Mouse (Mus musculus): ENCODE data around the gene Got1. TPM values are rescaled to one million over a fixed set of nuclear protein-coding genes. Genes with fewer than 3 reads are reported as not detected.

Got1 gene
- total and polyA plus RNA-seq, 3 experiments: 131 to 228 (median 176) TPM

GRCm38 (mm10) chr19:43521362-43521761 is 3.0 kb downstream of the Got1 start:
- H3K9me3 ChIP-seq (replicated peaks; ENCODE audit: low read length): no peaks in the 10 kb centered on the region
- peak; percentile 20; the same call in 1 of the 2 replicates for TF ChIP-seq MAX (IDR thresholded peaks at IDR 0.05; ENCODE audit: low read length)
- no peak for TF ChIP-seq ZC3H11A (IDR thresholded peaks at IDR 0.05; ENCODE audit: low read depth, low read length)
- peak; percentile 85 for TF ChIP-seq ZNF384 (IDR thresholded peaks at IDR 0.05; ENCODE audit: low read depth, low read length)
- TF ChIP-seq SIN3A (IDR thresholded peaks at IDR 0.05; ENCODE audit: low read length): peak; percentile 11; the same call in 1 of the 2 replicates
- TF ChIP-seq RAD21 (IDR thresholded peaks at IDR 0.05; ENCODE audit: low read depth, low read length): no peak
- peak; percentile 60 for TF ChIP-seq BHLHE40 (IDR thresholded peaks at IDR 0.05; ENCODE audit: low read depth, low read length)
- DNase-seq (ENCODE audit: extremely low read depth): no peak
- H3K4me2 ChIP-seq (ENCODE audit: insufficient read depth, low read depth, poor library complexity, severe bottlenecking): peak overlapping the region; percentile 95
- H3K36me3 ChIP-seq (replicated peaks in 1 of 2; ENCODE audit: control insufficient read depth in 1 of 2, insufficient read depth in 1 of 2, low read length in 1 of 2): peaks cover 9 to 40% of the 10 kb centered on the region in 2 experiments
- H3K4me3 ChIP-seq (replicated peaks in 1 of 3; ENCODE audit: low read depth in 2 of 3, low read length in 2 of 3, poor library complexity in 1 of 3): peak overlapping the region; percentile 52 to 79 (median 54)
- peaks cover 76% of the 10 kb centered on the region for H3K79me2 ChIP-seq (replicated peaks; ENCODE audit: control insufficient read depth, extremely low read depth, insufficient read depth, poor library complexity, severe bottlenecking)
- peaks cover 17 to 42% of the 10 kb centered on the region in 2 experiments for H3K4me1 ChIP-seq (ENCODE audit: control insufficient read depth in 1 of 2, insufficient read depth in 2 of 2)
- no peaks in the 10 kb centered on the region for H3K27me3 ChIP-seq (replicated peaks)
- dilution Hi-C loops (cut with MboI; ENCODE audit: extremely low pct_ligation_motif_present, extremely low pct_unique_long_range_greater_than_20kb, low sequenced_read_pairs): no loop called here
- peak overlapping the region; percentile 82 for H3K9ac ChIP-seq (ENCODE audit: insufficient read depth, low read depth)
- 0 out of 2 replicates have a peak overlapping the region, but pooled peaks have one; percentile 42 for H3K27ac ChIP-seq (ENCODE audit: insufficient read depth, low read depth)
- in situ Hi-C loops (cut with MboI; ENCODE audit: low pct_ligation_motif_present, low pct_unique_long_range_greater_than_20kb, low sequenced_read_pairs): loop anchor here (10.0 to 25.0 kb wide), 2 partner anchors 103 to 241 kb away; partner anchors contain the start of genes Cox15 and Cutc

GRCm38 (mm10) chr19:43520402-43520801 is 4.0 kb downstream of the Got1 start:
- H3K4me1 ChIP-seq (ENCODE audit: control insufficient read depth in 1 of 2, insufficient read depth in 2 of 2): peaks cover 23 to 48% of the 10 kb centered on the region in 2 experiments
- dilution Hi-C loops (cut with MboI; ENCODE audit: extremely low pct_ligation_motif_present, extremely low pct_unique_long_range_greater_than_20kb, low sequenced_read_pairs): no loop called here
- peak; percentile 72 for DNase-seq (ENCODE audit: extremely low read depth)
- H3K36me3 ChIP-seq (replicated peaks in 1 of 2; ENCODE audit: control insufficient read depth in 1 of 2, insufficient read depth in 1 of 2, low read length in 1 of 2): peaks cover 19 to 50% of the 10 kb centered on the region in 2 experiments
- in situ Hi-C loops (cut with MboI; ENCODE audit: low pct_ligation_motif_present, low pct_unique_long_range_greater_than_20kb, low sequenced_read_pairs): loop anchor here (10.0 to 25.0 kb wide), 2 partner anchors 104 to 242 kb away; partner anchors contain the start of genes Cox15 and Cutc
- peak overlapping the region; percentile 95 for H3K4me2 ChIP-seq (ENCODE audit: insufficient read depth, low read depth, poor library complexity, severe bottlenecking)
- peaks cover 85% of the 10 kb centered on the region for H3K79me2 ChIP-seq (replicated peaks; ENCODE audit: control insufficient read depth, extremely low read depth, insufficient read depth, poor library complexity, severe bottlenecking)
- peak overlapping the region; percentile 52 to 79 (median 54) for H3K4me3 ChIP-seq (replicated peaks in 1 of 3; ENCODE audit: low read depth in 2 of 3, low read length in 2 of 3, poor library complexity in 1 of 3)
- H3K27ac ChIP-seq (ENCODE audit: insufficient read depth, low read depth): peak overlapping the region; percentile 61
- H3K27me3 ChIP-seq (replicated peaks): no peaks in the 10 kb centered on the region
- H3K9me3 ChIP-seq (replicated peaks; ENCODE audit: low read length): no peaks in the 10 kb centered on the region
- peak overlapping the region; percentile 82 for H3K9ac ChIP-seq (ENCODE audit: insufficient read depth, low read depth)
- TF ChIP-seq SMC3 (IDR thresholded peaks at IDR 0.05; ENCODE audit: low read depth, low read length) (no peak), MAX (IDR thresholded peaks at IDR 0.05; ENCODE audit: low read length) (no peak), JUND (conservative IDR thresholded peaks at IDR 0.05; ENCODE audit: low read depth, low read length) (no peak), CHD1 (IDR thresholded peaks at IDR 0.05; ENCODE audit: low read depth, low read length) (0 out of 2 replicates have a peak, but pooled peaks have one; percentile 20), TCF12 (IDR thresholded peaks at IDR 0.05; ENCODE audit: low read depth, low read length) (no peak), NELFE (IDR thresholded peaks at IDR 0.05; ENCODE audit: low read depth, low read length) (no peak), MAZ (IDR thresholded peaks at IDR 0.05; ENCODE audit: low read depth, low read length) (0 out of 2 replicates have a peak, but pooled peaks have one; percentile 36), KAT2A (IDR thresholded peaks at IDR 0.05; ENCODE audit: insufficient replicate concordance, low read length) (0 out of 2 replicates have a peak, but pooled peaks have one; percentile 14), ZNF384 (IDR thresholded peaks at IDR 0.05; ENCODE audit: low read depth, low read length) (no peak), JUN (IDR thresholded peaks at IDR 0.05; ENCODE audit: insufficient read depth, low read depth, low read length) (no peak), POLR2A (IDR thresholded peaks at IDR 0.05; ENCODE audit: low read depth, low read length) (no peak), ZMIZ1 (IDR thresholded peaks at IDR 0.05; ENCODE audit: low read depth, low read length) (no peak), GABPA (IDR thresholded peaks at IDR 0.05; ENCODE audit: insufficient replicate concordance, low read depth, low read length) (no peak), BHLHE40 (IDR thresholded peaks at IDR 0.05; ENCODE audit: low read depth, low read length) (peak; percentile 94), UBTF (IDR thresholded peaks at IDR 0.05; ENCODE audit: low read depth, low read length) (no peak), MAFK (IDR thresholded peaks at IDR 0.05; ENCODE audit: insufficient replicate concordance, low read length) (no peak), ZC3H11A (IDR thresholded peaks at IDR 0.05; ENCODE audit: low read depth, low read length) (no peak), IRF4 (IDR thresholded peaks at IDR 0.05; ENCODE audit: low read depth, low read length) (peak; percentile 59; the same call in 1 of the 2 replicates), ELF1 (IDR thresholded peaks at IDR 0.05; ENCODE audit: low read depth, low read length) (peak; percentile 72; the same call in 1 of the 2 replicates), PAX5 (IDR thresholded peaks at IDR 0.05; ENCODE audit: low read length) (no peak), NRF1 (IDR thresholded peaks at IDR 0.05; ENCODE audit: low read depth, low read length) (no peak), EP300 (IDR thresholded peaks at IDR 0.05; ENCODE audit: low read length) (peak; percentile 61), TBP (conservative IDR thresholded peaks at IDR 0.05; ENCODE audit: low read depth, low read length) (0 out of 2 replicates have a peak, but pooled peaks have one; percentile 18), ZKSCAN1 (IDR thresholded peaks at IDR 0.05; ENCODE audit: borderline replicate concordance, low read depth, low read length) (no peak), HCFC1 (IDR thresholded peaks at IDR 0.05; ENCODE audit: low read depth, low read length) (0 out of 2 replicates have a peak, but pooled peaks have one; percentile 13), USF2 (conservative IDR thresholded peaks at IDR 0.05; ENCODE audit: low read depth, low read length) (no peak), ETS1 (conservative IDR thresholded peaks at IDR 0.05; ENCODE audit: low read depth, low read length) (peak; percentile 58), USF1 (IDR thresholded peaks at IDR 0.05; ENCODE audit: low read depth, low read length) (peak; percentile 39), RCOR1 (conservative IDR thresholded peaks at IDR 0.05; ENCODE audit: low read depth, low read length) (no peak; the same call in 1 of the 2 replicates)
